Mouse (Mus musculus) forebrain, embryonic 13.5 days (tissue): ENCODE data around the gene Zfp146. TPM values are rescaled to one million over a fixed set of nuclear protein-coding genes. Genes with fewer than 3 reads are reported as not detected.
A peak's percentile ranks its signal among the peaks of the same experiment; 100 is the strongest.

Source experiments
- ATAC-seq: fragments of 200-750 bp; cut with Nextera tagmentation; 2 replicates; pipeline ENCODE4 v1.8.0; 2017
- H3K27ac ChIP-seq: fragments of 300-500 bp; sonication (generic); 2 replicates; pipeline ENCODE4 v1.5.1; 2015; ENCODE audit warnings: inconsistent platforms, mild to moderate bottlenecking, moderate library complexity
- H3K27me3 ChIP-seq: fragments of 300-500 bp; sonication (generic); 2 replicates; pipeline ENCODE4 v1.6.1; 2015; ENCODE audit warnings: mild to moderate bottlenecking, inconsistent platforms
- H3K36me3 ChIP-seq: fragments of 300-500 bp; sonication (generic); 2 replicates; pipeline ENCODE4 v1.6.1; 2015; ENCODE audit warnings: mild to moderate bottlenecking, inconsistent platforms; ENCODE audit not compliant: poor library complexity, severe bottlenecking
- H3K4me1 ChIP-seq: fragments of 300-500 bp; sonication (generic); 2 replicates; pipeline ENCODE4 v1.6.1; 2015; ENCODE audit warnings: inconsistent platforms
- H3K4me2 ChIP-seq: fragments of 300-500 bp; sonication (generic); 2 replicates; pipeline ENCODE4 v1.6.1; 2015; ENCODE audit warnings: inconsistent platforms, mild to moderate bottlenecking, moderate library complexity
- H3K4me3 ChIP-seq: fragments of 300-500 bp; sonication (generic); 2 replicates; pipeline ENCODE4 v1.5.1; 2015; ENCODE audit warnings: mild to moderate bottlenecking, inconsistent platforms
- H3K9ac ChIP-seq: fragments of 300-500 bp; sonication (generic); 2 replicates; pipeline ENCODE4 v1.6.1; 2015; ENCODE audit warnings: mild to moderate bottlenecking, inconsistent platforms
- H3K9me3 ChIP-seq: fragments of 300-500 bp; sonication (generic); replicated peaks from 2 replicates; pipeline ENCODE4 v1.6.1; 2016; ENCODE audit warnings: inconsistent platforms
- WGBS: fragments of 180-500 bp; shearing (Covaris S2); methylation state at CpG from one replicate; pipeline ENCODE4 v1.1.7; 2015; 5-methylcytosine and 5-hydroxymethylcytosine counted together
- polyA plus RNA-seq: library from polyadenylated mRNA; unstranded; fragments of >200 nt; fragmentation: Nextera tagmentation; extraction: Ambion mirVana; gene quantifications from 2 replicates; pipeline ENCODE4 v1.2.1, GENCODE M21; 2015

Gene Zfp146
- polyA plus RNA-seq, 1 experiment from 2014 or later, result 19.5 TPM

DNA sequence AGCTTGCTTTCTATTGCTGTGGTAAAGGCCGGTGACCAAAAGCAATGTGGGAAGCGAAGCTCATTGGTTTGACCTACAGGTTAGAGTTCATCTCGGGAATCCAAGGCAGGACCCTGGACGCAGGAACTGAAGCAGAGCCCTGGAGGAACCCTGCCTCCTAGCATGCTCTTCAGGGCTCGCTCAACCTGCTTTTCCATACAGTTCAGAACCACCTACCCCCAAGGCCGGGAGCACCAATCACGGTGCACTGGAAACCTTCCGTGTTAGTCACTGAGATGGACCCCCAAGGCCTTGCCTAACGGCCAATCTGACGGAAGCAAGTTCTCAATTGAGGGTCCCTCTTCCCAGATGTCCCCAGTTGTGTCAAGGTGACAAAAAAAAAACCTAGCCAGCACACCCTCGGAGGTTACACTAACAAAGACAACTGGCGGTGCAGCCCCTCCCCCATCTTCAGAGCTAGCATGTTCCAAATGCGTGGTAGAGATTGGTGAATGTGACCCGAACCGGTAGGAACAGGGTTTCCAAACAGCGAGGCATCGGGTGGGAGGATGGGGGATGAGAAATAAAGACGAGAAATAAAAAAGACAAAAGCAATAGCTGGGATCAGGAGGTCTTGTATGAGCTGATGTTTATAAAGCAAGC is 30.1 kb upstream of the Zfp146 start:
- WGBS, result 78% methylated on average over 18 of the region's 18 CpGs
- H3K36me3 ChIP-seq, result no peaks in the 10 kb centered on the region
- H3K9ac ChIP-seq, result no peak overlapping the region
- H3K4me1 ChIP-seq, result peaks cover 10% of the 10 kb centered on the region
- H3K4me2 ChIP-seq, result no peak overlapping the region
- H3K9me3 ChIP-seq, result no peaks in the 10 kb centered on the region
- H3K27me3 ChIP-seq, result no peaks in the 10 kb centered on the region
- no peak overlapping the region for H3K27ac ChIP-seq
- no peak overlapping the region for H3K4me3 ChIP-seq
- no peak for ATAC-seq

DNA sequence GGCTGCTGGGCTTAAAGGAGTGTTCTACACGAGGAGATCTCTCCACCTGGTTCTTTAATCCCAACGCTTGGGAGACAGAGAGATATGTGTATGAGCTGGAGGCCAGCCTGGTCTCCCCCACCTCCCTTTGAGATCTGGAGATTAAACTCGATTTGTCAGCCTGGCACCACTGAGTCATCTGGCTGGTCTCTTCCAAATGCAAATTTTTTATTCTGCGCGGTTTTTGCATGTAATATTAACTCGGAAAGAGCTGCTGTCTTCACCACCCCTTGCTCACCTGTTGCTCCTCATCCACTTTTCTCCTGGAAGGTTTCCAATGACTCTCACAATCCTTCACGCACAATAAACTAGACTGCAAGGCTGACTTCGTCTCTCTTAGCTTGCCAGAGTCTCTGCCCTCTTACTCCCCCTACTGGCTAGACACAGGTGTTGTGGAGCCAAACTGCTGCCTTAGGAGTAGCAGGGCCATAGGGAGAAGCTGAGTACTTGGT is 29.0 kb upstream of the Zfp146 start, which contains the start of gene Capns1:
Gene Capns1 (minus strand): TSS at position 331 of the 491 bp plus-strand sequence.
- Histone ChIP-seq H3K27me3 (no peaks in the 10 kb centered on the region), H3K9me3 (no peaks in the 10 kb centered on the region), H3K4me1 (peaks cover 14% of the 10 kb centered on the region), H3K27ac (no peak within 1 kb of the TSS), H3K4me2 (peak within 1 kb of the TSS; percentile 45), H3K4me3 (peak within 1 kb of the TSS; percentile 15; the same call in 1 of the 2 replicates), H3K9ac (no peak within 1 kb of the TSS), H3K36me3 (no peaks in the 10 kb centered on the region)
- 4% methylated on average over 8 of the region's 8 CpGs for WGBS
- no peak; the same call in 1 of the 2 replicates for ATAC-seq

DNA sequence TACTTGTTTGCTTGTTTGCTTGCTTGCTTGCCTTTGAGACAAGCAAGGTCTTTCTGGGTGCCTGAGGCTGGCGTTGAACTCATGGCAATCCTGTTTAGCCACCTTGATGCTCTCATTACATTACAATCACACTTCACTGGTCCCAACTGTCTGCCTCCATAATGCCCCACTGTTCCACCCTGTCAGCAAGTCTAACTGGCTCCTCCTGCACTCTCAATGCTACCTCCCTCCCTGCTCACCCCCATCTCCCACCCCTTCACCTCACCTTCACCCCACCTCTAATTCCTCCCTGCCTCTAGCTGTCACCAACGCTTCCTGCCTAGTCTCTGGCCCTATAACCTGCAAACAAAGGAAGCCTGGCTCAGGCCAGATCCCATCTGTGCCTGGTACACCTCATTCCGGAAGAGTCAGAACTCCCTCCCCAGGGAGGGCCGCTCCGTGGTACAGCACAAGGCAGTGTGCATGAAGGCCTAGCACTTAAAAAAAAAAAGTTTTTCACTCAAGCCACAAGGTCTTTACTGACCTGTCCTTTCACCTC is 28.1 kb upstream of the Zfp146 start:
- Histone ChIP-seq H3K27me3 (no peaks in the 10 kb centered on the region), H3K4me3 (no peak overlapping the region), H3K9ac (no peak overlapping the region), H3K4me2 (no peak overlapping the region), H3K36me3 (peaks cover 1% of the 10 kb centered on the region; the same call in 1 of the 2 replicates), H3K27ac (no peak overlapping the region), H3K9me3 (no peaks in the 10 kb centered on the region), H3K4me1 (peaks cover 23% of the 10 kb centered on the region)
- 81% methylated on average over 5 of the region's 5 CpGs for WGBS
- no peak for ATAC-seq

DNA sequence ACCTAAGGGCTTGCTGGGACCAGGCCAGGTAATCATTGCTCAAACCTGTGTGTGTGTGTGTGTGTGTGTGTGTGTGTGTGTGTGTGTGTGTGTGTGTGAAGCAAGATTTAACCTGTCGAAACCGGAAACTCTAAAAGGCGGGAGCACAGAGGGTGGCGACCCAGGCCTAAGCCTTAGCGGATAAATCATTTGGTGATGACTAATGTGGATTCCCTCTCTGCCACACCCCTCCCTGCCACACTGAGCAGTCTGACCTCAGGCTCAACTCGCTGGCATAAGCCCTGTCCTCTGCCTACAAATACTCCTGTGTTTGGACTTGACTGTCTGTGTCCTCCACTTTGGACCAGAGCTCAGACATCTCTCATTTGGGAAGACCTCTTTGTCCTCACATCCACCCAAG is 26.6 kb upstream of the Zfp146 start:
- peaks cover 16% of the 10 kb centered on the region for H3K36me3 ChIP-seq
- no peak for ATAC-seq
- 75% methylated on average over 6 of the region's 6 CpGs for WGBS
- H3K4me2 ChIP-seq, result no peak overlapping the region
- no peak overlapping the region for H3K4me3 ChIP-seq
- H3K9me3 ChIP-seq, result no peaks in the 10 kb centered on the region
- H3K9ac ChIP-seq, result no peak overlapping the region
- no peak overlapping the region for H3K27ac ChIP-seq
- H3K4me1 ChIP-seq, result peaks cover 26% of the 10 kb centered on the region
- no peaks in the 10 kb centered on the region for H3K27me3 ChIP-seq

DNA sequence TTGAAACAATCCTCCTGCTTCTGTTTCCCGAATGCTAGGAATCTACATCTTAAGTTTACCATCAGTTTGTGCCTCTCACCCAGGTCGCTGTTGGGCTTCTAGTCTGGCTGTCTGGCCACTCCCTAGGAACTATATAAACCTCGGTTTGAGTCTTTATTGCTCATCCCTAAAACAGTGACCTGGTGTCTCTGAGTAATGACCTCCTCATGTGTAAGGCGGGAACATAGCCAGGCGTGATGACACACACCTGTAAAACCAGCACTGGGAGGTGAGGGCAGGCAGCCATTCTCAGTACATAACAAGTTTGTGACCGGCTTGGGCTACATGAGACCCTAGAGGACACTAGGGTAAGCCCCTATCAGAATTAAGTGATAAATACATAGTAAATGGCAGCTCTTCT is 25.9 kb upstream of the Zfp146 start:
- H3K4me1 ChIP-seq, result peaks cover 26% of the 10 kb centered on the region
- no peaks in the 10 kb centered on the region for H3K27me3 ChIP-seq
- no peak for ATAC-seq
- H3K36me3 ChIP-seq, result peaks cover 23% of the 10 kb centered on the region
- no peak overlapping the region for H3K27ac ChIP-seq
- H3K9ac ChIP-seq, result peak overlapping the region; percentile 75
- H3K4me2 ChIP-seq, result peak overlapping the region; percentile 84
- no peaks in the 10 kb centered on the region for H3K9me3 ChIP-seq
- peak overlapping the region; percentile 71 for H3K4me3 ChIP-seq
- 70% methylated on average over 6 of the region's 6 CpGs for WGBS

DNA sequence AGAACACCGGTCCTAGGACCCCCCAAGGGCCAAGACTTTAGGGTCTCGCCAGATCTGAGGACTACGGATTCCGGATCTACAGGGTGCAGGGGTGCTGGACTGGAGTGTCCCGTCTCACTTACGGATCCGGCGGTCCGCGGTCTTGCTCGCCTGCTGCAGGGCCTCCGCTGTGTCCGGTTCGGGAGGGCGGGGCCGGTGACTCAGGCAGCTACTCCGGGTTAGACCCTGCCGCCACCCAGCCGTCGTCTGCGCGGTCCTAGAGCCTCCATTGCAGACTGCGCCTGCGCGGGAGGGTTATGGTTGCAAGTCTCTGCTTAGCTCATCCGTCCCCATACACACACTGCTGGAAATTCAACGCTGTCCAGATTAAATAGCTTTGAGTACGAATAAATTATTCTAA is 25.3 kb upstream of the Zfp146 start:
- WGBS, result 0% methylated on average over 28 of the region's 28 CpGs
- Histone ChIP-seq H3K27me3 (no peaks in the 10 kb centered on the region), H3K4me3 (peak overlapping the region; percentile 71), H3K27ac (peak overlapping the region; percentile 78), H3K4me1 (peaks cover 26% of the 10 kb centered on the region), H3K9ac (peak overlapping the region; percentile 75), H3K36me3 (peaks cover 29% of the 10 kb centered on the region), H3K4me2 (peak overlapping the region; percentile 84), H3K9me3 (no peaks in the 10 kb centered on the region)
- ATAC-seq, result peak; percentile 91

DNA sequence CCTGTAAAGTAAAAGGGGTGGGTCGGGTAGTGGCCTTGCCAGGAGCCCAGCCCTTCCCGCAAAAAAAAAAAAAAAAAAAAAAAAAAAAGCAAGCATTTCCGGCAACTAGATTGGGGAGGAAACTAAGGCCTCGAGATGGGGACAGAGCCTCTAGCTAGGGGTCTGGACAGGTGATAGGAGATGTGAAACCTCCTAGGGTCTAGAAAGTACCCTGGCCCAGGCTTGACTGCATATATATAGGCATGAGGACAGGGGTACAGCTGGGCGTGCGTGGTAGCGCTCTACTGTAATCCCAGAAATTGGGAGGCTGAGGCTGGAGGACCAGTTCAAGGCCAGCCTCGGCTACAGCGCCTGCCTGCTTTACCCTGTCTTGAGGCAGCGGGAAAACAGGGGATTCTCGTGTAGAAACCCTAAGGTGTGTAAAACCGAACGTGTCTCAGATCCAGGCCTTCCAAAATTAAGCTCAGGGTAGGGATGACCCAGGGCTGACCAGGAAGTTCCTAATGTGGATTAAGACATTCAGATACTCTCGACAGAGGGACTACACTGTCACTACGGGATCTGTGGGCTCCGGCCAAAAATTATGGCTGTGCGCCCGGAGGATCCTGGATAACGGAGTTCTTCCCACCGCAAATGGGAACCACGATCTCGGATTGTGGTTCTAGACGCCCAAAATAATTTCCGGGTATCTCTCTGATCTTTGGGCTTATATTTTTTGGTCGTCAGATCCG is 24.7 kb upstream of the Zfp146 start:
- Histone ChIP-seq H3K9ac (peak overlapping the region; percentile 75), H3K36me3 (peaks cover 33% of the 10 kb centered on the region), H3K4me2 (peak overlapping the region; percentile 84), H3K4me1 (peaks cover 26% of the 10 kb centered on the region), H3K4me3 (peak overlapping the region; percentile 71), H3K27ac (peak overlapping the region; percentile 78), H3K9me3 (no peaks in the 10 kb centered on the region), H3K27me3 (no peaks in the 10 kb centered on the region)
- ATAC-seq, result peak; percentile 39
- WGBS, result under 1% methylated on average over 26 of the region's 26 CpGs

DNA sequence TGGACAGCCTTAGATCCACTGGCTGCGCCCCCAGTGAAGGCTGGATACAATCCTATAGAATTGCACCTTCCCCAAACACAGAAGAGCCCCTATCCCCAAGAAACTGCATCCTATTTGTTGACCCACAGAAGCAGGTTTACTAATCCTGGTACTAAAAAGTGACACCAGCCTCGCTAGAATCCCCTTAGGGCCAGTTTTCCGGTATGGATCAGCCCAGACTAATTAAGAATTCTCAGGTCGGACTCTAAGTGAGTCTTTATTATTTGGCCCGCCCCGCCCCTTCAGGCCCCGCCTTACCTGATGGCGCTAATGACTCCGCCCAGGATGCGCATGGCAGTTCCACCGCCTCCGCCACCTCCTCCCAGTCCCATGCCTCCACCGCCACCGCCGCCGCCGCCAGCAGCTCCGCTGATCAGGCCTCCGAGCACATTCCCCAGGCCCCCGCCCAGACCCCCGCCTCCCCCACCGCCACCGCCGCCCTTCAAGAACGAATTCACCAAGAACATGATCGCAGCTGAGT is 24.1 kb upstream of the Zfp146 start:
- H3K36me3 ChIP-seq, result peaks cover 39% of the 10 kb centered on the region
- ATAC-seq, result peak; percentile 74
- H3K27ac ChIP-seq, result peak overlapping the region; percentile 78
- peak overlapping the region; percentile 75 for H3K9ac ChIP-seq
- peaks cover 26% of the 10 kb centered on the region for H3K4me1 ChIP-seq
- H3K9me3 ChIP-seq, result no peaks in the 10 kb centered on the region
- H3K27me3 ChIP-seq, result no peaks in the 10 kb centered on the region
- peak overlapping the region; percentile 71 for H3K4me3 ChIP-seq
- H3K4me2 ChIP-seq, result peak overlapping the region; percentile 84
- WGBS, result under 1% methylated on average over 26 of the region's 26 CpGs

DNA sequence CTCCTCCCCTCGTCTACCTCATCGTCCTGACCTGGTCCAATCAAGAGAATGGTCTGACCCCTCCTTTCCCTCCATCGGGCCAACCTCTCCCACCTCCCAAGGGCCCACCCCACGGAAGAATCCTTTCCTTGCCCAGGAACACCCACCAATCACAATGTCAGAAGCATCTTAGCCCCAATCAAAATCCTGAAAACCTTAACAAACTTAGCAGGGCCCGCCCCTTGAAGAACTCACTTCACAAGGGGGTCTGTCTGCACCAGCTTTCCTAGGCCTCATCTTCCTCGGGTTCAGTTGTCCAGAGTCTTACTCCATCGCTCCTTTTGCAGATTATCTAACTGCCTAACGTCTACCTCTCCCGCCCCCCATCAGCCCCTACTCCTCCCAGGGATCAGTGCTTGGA is 23.5 kb upstream of the Zfp146 start:
- no peak overlapping the region for H3K27ac ChIP-seq
- WGBS, result 14% methylated on average over 9 of the region's 9 CpGs
- peak overlapping the region; percentile 75 for H3K9ac ChIP-seq
- H3K36me3 ChIP-seq, result peaks cover 46% of the 10 kb centered on the region
- H3K4me3 ChIP-seq, result peak overlapping the region; percentile 71
- H3K27me3 ChIP-seq, result no peaks in the 10 kb centered on the region
- H3K9me3 ChIP-seq, result no peaks in the 10 kb centered on the region
- peaks cover 22% of the 10 kb centered on the region for H3K4me1 ChIP-seq
- no peak for ATAC-seq
- H3K4me2 ChIP-seq, result peak overlapping the region; percentile 84

DNA sequence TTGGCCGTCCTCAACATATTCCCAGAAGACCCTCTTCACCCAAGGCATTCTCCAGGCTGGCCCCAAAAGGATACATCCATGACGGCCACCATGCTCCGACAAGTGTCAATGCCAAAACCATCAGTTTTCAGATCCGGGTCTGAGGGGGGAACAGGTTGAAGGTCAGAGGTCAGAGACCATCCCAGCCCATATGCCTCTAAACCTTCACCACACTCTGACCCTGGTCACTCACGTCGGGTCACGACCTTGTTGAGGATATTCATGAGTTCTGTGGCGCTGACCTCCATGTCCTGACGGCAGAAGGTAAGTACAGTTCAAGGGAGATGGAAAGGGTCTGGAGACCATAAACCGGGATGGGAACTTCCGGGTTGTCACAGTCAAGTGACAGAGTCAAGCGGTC is 22.5 kb upstream of the Zfp146 start:
- Histone ChIP-seq H3K27ac (no peak overlapping the region), H3K9ac (no peak overlapping the region), H3K36me3 (peaks cover 55% of the 10 kb centered on the region), H3K27me3 (no peaks in the 10 kb centered on the region), H3K4me1 (peaks cover 22% of the 10 kb centered on the region), H3K9me3 (no peaks in the 10 kb centered on the region), H3K4me3 (no peak overlapping the region), H3K4me2 (no peak overlapping the region)
- 91% methylated on average over 12 of the region's 12 CpGs for WGBS
- no peak for ATAC-seq

DNA sequence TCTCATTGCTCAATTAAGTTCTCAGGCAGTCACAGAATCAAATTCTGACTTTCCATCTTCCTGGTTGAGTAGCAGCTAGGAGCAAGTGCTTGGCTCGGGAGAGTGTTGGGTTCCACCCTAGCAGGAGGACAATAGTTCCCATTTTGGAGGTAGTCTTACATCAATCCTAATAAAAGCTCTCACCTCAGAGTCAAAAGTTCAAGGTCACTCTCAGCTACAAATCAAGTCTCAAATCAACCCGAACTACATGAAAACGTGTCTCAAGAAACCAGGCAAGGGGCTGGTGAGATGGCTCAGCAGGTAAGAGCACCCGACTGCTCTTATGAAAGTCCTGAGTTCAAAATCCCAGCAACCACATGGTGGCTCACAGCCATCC is 19.6 kb upstream of the Zfp146 start:
- peaks cover 71% of the 10 kb centered on the region for H3K36me3 ChIP-seq

More for the DNA sequence above, 19.6 kb upstream of the Zfp146 start:
- Histone ChIP-seq H3K4me1 (peaks cover 18% of the 10 kb centered on the region), H3K27ac (no peak overlapping the region), H3K4me3 (no peak overlapping the region), H3K9me3 (no peaks in the 10 kb centered on the region), H3K27me3 (no peaks in the 10 kb centered on the region), H3K9ac (no peak overlapping the region), H3K4me2 (no peak overlapping the region)
- no peak for ATAC-seq
- 90% methylated on average over 4 of the region's 4 CpGs for WGBS
